Mouse (Mus musculus): Measurements from ENCODE around the gene Ntrk1. TPM values are rescaled to one million over a fixed set of nuclear protein-coding genes. Genes with fewer than 3 reads are reported as not detected.

Ntrk1 gene
- total RNA-seq, 2 experiments from 2014 or later = 0.17 to 0.18 TPM

DNA sequence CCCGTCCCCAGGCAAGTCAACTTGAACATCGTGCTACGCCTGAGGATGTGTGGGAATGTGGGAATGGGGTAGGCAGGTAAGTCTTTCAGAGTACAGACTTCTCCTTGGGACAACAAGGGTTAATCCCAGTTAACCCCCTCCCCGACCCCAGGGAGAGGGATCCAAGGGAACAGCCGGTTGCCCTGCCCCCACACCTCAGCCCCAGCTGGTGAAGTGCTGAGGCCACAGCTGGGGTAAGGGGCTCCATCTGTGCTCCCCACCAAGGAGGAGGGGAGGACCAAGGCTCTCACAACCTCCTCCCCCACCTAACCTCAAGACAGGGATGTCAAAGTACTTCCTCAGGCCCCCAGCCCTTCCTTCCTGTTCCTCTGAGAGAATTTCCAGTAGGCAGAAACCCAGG, 5.2 kb downstream of the Ntrk1 start:
- no peak for DNase-seq (ENCODE audit: low spot score)
- intact Hi-C loops (cut with DNase I) = no loop called here

GRCm38 (mm10) chr3:87789248-87789647, 5.7 kb downstream of the Ntrk1 start:
- DNase-seq (ENCODE audit: low spot score) = no peak
- intact Hi-C loops (cut with DNase I) = no loop called here

GRCm38 (mm10) chr3:87785626-87786214, 9.2 kb downstream of the Ntrk1 start:
- intact Hi-C loops (cut with DNase I) = no loop called here
- DNase-seq (ENCODE audit: low spot score) = no peak

GRCm38 (mm10) chr3:87785156-87785555, 9.8 kb downstream of the Ntrk1 start:
- DNase-seq (ENCODE audit: low spot score) = no peak
- intact Hi-C loops (cut with DNase I) = no loop called here

DNA sequence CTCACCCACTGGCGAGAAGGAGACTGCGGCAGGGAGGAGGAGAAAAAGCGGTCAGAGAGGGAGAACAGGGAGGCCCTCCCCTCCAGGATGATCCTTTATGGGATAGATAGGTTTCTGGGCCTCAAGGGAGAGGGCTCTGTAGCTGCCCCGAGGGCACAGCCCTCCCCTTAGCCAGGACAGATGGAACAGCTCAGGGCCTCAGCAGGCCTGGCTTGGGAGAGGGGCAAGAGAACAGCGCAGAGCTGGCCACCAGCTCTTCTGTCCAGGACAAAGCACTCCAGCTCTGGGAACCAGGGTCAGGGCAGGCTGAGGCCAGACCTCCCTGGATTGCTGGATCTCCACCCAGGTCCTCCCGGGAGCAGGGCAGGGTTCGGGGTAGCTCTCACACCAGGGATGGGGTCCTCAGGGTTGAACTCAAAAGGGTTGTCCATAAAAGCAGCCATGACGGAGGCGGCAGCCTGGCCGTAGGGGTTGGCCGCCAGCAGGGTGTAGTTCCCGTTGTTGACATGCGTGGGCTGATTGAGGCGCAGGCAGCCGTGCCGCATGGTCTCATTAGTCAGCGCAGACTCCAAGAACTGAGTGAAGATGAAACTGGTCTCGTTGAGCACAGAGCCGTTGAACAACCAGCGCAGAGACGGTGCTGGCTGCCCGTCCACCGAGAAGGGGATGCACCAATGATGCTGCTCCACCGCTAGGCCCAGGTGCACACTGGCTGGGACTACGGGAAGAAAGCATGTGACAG, 11.5 kb downstream of the Ntrk1 start:
- no peak for DNase-seq (ENCODE audit: low spot score)
- intact Hi-C loops (cut with DNase I) = no loop called here

DNA sequence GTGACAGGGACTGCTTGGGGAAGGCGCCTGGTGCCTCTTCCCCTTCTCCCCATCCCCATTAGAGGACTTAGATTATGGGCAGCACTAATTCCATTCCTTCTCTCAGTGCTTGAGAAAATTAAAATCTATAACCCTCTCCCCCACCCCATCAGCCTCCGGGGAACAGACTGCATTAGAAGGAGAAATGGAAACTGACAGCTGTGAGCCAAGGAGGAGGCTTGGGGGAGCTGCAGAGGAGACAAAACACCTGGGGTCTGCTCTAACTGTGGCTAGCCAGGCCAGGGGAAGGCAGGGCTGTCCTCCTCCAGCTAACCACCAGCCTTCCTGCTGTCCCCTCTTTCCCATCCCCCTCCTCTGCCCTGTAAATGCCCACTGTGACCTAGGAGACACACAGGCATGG, 15.9 kb downstream of the Ntrk1 start:
- DNase-seq (ENCODE audit: low spot score) = no peak
- intact Hi-C loops (cut with DNase I) = no loop called here

DNA sequence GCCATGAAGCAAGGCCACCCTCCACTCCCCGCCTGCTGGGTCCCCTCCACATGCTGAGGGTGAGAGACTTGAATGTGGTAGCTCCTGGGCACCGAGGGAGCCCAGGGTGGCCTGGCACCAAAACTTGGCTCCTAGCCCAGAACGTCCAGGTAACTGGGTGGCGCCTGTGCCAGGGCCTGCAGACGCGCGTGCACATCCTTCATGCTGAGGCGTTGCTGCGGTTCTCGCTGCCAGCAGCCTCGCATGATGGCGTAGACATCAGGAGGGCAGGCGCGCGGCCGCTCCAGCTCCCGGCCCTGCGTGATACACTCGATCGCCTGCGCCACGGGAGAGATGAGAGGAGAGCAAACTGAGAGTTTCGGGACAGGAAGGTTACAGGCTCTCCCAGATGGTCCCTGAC, 16.7 kb downstream of the Ntrk1 start:
- DNase-seq (ENCODE audit: low spot score) = no peak
- intact Hi-C loops (cut with DNase I) = no loop called here

DNA sequence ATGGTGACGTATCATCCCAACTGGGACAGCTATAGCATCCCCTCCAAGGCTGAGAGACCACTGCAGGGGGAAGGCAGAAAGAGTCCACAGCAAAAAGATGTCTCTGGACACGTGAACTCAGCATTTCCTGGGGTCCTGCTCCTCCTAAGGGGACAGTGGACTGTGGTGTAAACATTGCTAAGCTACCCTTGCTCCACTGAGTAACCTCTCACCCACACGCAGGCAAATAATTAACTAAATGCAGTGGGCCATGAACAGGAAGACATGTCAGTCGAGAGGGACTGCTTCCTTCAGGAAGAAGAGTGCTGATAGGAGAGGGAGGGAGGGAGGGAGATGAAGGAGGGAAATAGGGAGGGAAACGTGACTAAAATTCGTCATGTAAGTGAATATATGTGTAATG, 23.9 kb downstream of the Ntrk1 start:
- intact Hi-C loops (cut with DNase I) = no loop called here
- DNase-seq (ENCODE audit: low spot score) = no peak

DNA sequence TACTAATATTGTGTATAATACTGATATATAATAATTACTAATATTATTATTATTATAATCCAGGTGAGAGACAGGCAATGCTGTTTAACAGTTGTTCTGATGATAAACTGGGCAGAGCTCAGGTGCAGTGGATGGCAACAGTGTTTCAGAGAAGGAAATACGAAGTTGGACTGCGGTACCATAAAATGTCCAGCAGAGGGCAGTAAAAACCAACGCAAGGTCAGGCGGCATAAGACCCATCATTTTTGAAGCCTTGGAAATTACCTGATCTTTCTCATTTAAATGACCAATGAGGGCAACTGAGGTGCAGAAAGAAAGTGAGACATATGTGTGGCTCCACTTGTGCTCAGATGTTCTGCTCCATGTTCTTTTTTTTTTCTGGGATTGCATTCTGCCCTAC, 24.7 kb downstream of the Ntrk1 start:
- intact Hi-C loops (cut with DNase I) = loop anchor here (1.0 kb wide), 2 partner anchors 46 to 68 kb away; no protein-coding TSS in a partner anchor
- no peak for DNase-seq (ENCODE audit: low spot score)

- intact Hi-C loops (cut with DNase I) = loop anchor here (2.0 to 10.0 kb wide), 2 partner anchors 21 to 215 kb away; partner anchors contain the start of gene Lrrc71
- DNase-seq (ENCODE audit: low spot score) = no peak
Observed at GRCm38 (mm10) chr3:87769506-87769905, 25.5 kb downstream of the Ntrk1 start.

GRCm38 (mm10) chr3:87768844-87769243, 26.1 kb downstream of the Ntrk1 start:
- DNase-seq (ENCODE audit: low spot score) = peak; percentile 88
- intact Hi-C loops (cut with DNase I) = loop anchor here (2.0 to 10.0 kb wide), 2 partner anchors 20 to 216 kb away; partner anchors contain the start of gene Lrrc71

DNA sequence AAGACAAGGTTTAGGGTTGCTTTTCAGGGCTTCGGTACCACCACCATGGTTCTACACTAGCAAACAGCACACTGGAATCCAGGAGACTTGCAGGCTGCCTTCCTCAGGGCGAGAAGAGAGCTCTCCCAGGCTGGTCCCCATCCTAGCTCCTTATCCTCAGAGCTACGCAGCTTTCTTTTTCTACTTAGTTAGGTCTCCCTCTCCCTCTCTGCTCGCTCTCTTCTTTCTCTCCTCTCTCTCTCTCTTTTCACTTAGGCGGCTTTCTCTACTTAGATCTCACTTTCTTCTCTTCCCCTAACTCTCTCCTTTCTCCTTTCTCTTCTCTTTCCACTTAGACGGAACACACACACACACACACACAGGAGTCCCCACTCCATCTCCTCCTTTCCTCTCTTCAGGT, 26.5 kb downstream of the Ntrk1 start:
- DNase-seq (ENCODE audit: low spot score) = no peak

GRCm38 (mm10) chr3:87767764-87768163, 27.2 kb downstream of the Ntrk1 start:
- DNase-seq (ENCODE audit: low spot score) = peak; percentile 49
- intact Hi-C loops (cut with DNase I) = loop anchor here (2.0 to 10.0 kb wide), 2 partner anchors 19 to 217 kb away; partner anchors contain the start of gene Lrrc71

More for the DNA sequence above, 26.5 kb downstream of the Ntrk1 start:
- intact Hi-C loops (cut with DNase I) = loop anchor here (2.0 to 10.0 kb wide), 2 partner anchors 20 to 216 kb away; partner anchors contain the start of gene Lrrc71

DNA sequence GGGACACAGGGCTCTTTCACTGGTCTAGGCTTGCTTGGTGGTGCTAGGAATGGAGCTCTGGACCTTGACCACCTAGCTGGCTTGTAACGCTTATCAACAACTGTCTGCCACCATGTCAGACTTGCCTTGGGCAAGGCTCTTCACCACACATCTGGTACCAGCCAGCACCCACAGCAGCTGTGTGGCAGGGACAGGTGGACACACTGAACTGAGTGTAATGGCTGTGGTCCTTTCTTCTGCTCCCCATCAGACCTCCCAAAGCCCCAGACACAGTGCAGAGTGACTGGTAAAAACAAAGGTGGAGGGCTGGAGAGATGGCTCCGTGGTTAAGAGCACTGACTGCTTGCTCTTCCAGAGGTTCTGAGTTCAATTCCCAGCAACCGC, 28.7 kb downstream of the Ntrk1 start:
- intact Hi-C loops (cut with DNase I) = loop anchor here (10.0 kb wide), 1 partner anchor 219 kb away; no protein-coding TSS in a partner anchor
- no peak for DNase-seq (ENCODE audit: low spot score)

GRCm38 (mm10) chr3:87765631-87766283, 29.2 kb downstream of the Ntrk1 start:
- no peak for DNase-seq (ENCODE audit: low spot score)
- intact Hi-C loops (cut with DNase I) = loop anchor here (10.0 kb wide), 1 partner anchor 219 kb away; no protein-coding TSS in a partner anchor

DNA sequence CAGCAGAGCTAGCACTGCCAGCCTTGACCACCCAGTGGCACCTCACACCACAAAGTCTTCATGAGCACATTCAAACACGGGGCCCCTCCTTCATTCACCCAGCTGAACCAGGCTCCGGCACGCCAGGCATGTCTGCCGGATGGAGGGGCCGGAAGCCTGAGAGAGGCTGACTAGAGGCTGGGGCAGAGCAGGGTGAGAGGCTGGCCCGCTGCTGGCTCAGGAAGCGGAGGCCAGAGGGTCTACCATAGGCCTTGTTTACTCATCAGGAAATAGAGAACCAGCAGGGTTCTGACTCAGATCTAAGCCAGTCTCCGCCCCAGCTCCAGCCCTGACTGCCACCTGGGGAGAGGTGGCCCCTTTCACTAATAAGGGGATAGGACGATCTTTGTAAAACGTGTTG, 29.9 kb downstream of the Ntrk1 start:
- peak; percentile 47 for DNase-seq (ENCODE audit: low spot score)
- intact Hi-C loops (cut with DNase I) = loop anchor here (10.0 kb wide), 1 partner anchor 220 kb away; no protein-coding TSS in a partner anchor

GRCm38 (mm10) chr3:87764506-87764905, 30.5 kb downstream of the Ntrk1 start:
- intact Hi-C loops (cut with DNase I) = loop anchor here (10.0 kb wide), 1 partner anchor 220 kb away; no protein-coding TSS in a partner anchor
- no peak for DNase-seq (ENCODE audit: low spot score)

GRCm38 (mm10) chr3:87763683-87764289, 31.2 kb downstream of the Ntrk1 start:
- intact Hi-C loops (cut with DNase I) = loop anchor here (10.0 kb wide), 1 partner anchor 221 kb away; no protein-coding TSS in a partner anchor

DNA sequence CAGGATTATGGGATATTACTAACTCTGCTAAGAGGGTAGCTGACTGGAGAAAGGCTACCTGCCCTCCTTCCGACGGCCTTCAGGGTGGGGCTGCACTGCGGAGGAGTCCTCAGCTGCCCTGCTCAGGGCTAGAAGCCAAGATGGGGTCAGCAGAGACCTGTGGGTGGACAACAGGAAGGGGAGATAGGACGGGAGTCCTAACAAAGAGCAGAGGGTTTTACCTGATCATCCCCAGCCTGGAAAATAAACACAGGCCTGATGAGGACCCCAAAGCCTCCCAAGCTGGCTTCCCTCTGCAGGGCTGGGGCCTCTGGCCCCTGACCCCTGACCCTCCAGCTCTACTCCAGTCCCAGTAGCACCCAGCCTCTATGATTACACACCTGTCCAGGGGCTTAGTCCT, 31.8 kb downstream of the Ntrk1 start:
- intact Hi-C loops (cut with DNase I) = loop anchor here (10.0 kb wide), 1 partner anchor 222 kb away; no protein-coding TSS in a partner anchor
- DNase-seq (ENCODE audit: low spot score) = no peak

More at GRCm38 (mm10) chr3:87763683-87764289, 31.2 kb downstream of the Ntrk1 start:
- DNase-seq (ENCODE audit: low spot score) = peak; percentile 75

All from heart, postnatal 25 days (tissue).